Mouse (Mus musculus): ENCODE results near the gene Tada2a. TPM values are rescaled to one million over a fixed set of nuclear protein-coding genes. Genes with fewer than 3 reads are reported as not detected.

Tada2a gene
- polyA plus RNA-seq, 1 experiment: 6.4 TPM

DNA sequence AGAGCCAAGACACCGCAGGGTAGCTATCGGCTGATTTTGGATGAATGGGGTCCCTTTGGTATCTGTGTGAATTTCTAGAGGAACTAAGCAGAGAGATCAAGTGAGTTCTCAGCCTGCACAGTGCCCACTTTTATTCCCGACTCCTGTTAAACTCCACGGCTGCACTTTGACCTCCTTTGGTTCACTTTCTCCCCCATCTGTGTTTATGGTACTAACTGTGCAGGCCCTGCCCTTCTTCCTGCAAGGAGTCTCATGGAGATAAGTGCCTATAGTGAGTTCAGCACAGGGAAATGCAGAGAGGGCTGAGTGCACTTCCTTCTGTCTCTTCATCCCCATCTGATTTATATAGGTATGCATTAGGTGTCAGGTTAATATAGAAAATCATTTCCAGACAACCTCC, 35.2 kb upstream of the Tada2a start:
- WGBS: 96% methylated on average over 4 of the region's 4 CpGs
- Histone ChIP-seq H3K27ac (ENCODE audit: control insufficient read depth, insufficient read depth, low read length) (no peak overlapping the region), H3K36me3 (ENCODE audit: control insufficient read depth, insufficient read depth, low read length) (no peaks in the 10 kb centered on the region), H3K27me3 (ENCODE audit: control insufficient read depth, insufficient read depth, low read length) (no peaks in the 10 kb centered on the region), H3K4me3 (ENCODE audit: control insufficient read depth, insufficient read depth, low read length) (no peak overlapping the region), H3K4me1 (replicated peaks; ENCODE audit: control insufficient read depth, insufficient read depth, low read length) (no peaks in the 10 kb centered on the region)
- DNase-seq: no peak
- no peak for TF ChIP-seq POLR2A (IDR thresholded peaks at IDR 0.05; ENCODE audit: control insufficient read depth, extremely low read depth, insufficient read depth, low read length, poor library complexity)

DNA sequence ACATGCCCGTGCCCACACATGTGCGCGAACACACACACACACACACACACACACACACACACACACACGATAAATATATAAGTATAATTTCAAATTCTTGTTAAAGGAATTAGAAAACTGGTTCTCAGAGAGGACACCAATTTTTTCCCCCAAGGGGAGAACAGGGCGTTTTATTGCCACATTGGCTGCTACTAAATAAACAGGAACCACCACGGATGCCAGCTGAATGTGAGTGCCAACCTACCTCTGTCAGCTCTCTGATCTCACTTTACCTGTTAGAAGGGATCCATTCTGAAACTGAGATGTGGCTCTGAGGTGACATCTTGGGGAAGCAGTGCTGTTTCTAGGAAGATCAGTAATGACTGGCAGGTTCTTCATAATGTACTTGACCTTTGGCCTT, 34.7 kb upstream of the Tada2a start:
- H3K27ac ChIP-seq (ENCODE audit: control insufficient read depth, insufficient read depth, low read length): no peak overlapping the region
- 88% methylated on average over 6 of the region's 6 CpGs for WGBS
- no peak for DNase-seq

GRCm38 (mm10) chr11:84156535-84157262, 27.3 kb upstream of the Tada2a start:
- DNase-seq: no peak
- H3K4me1 ChIP-seq (replicated peaks; ENCODE audit: control insufficient read depth, insufficient read depth, low read length): no peaks in the 10 kb centered on the region
- no peaks in the 10 kb centered on the region for H3K27me3 ChIP-seq (ENCODE audit: control insufficient read depth, insufficient read depth, low read length)
- no peak overlapping the region for H3K4me3 ChIP-seq (ENCODE audit: control insufficient read depth, insufficient read depth, low read length)
- H3K27ac ChIP-seq (ENCODE audit: control insufficient read depth, insufficient read depth, low read length): no peak overlapping the region
- TF ChIP-seq POLR2A (IDR thresholded peaks at IDR 0.05; ENCODE audit: control insufficient read depth, extremely low read depth, insufficient read depth, low read length, poor library complexity) (no peak), CTCF (IDR thresholded peaks at IDR 0.05; ENCODE audit: borderline replicate concordance, control insufficient read depth, extremely low read depth, insufficient read depth, low read length, poor library complexity) (no peak)
- H3K36me3 ChIP-seq (ENCODE audit: control insufficient read depth, insufficient read depth, low read length): no peaks in the 10 kb centered on the region
- WGBS: 98% methylated on average over 4 of the region's 4 CpGs

More for the DNA sequence above, 34.7 kb upstream of the Tada2a start:
- Histone ChIP-seq H3K27me3 (ENCODE audit: control insufficient read depth, insufficient read depth, low read length) (no peaks in the 10 kb centered on the region), H3K4me3 (ENCODE audit: control insufficient read depth, insufficient read depth, low read length) (no peak overlapping the region), H3K4me1 (replicated peaks; ENCODE audit: control insufficient read depth, insufficient read depth, low read length) (no peaks in the 10 kb centered on the region), H3K36me3 (ENCODE audit: control insufficient read depth, insufficient read depth, low read length) (no peaks in the 10 kb centered on the region)
- TF ChIP-seq CTCF (IDR thresholded peaks at IDR 0.05; ENCODE audit: borderline replicate concordance, control insufficient read depth, extremely low read depth, insufficient read depth, low read length, poor library complexity): no peak
- TF ChIP-seq POLR2A (IDR thresholded peaks at IDR 0.05; ENCODE audit: control insufficient read depth, extremely low read depth, insufficient read depth, low read length, poor library complexity): no peak

- no peaks in the 10 kb centered on the region for H3K36me3 ChIP-seq (ENCODE audit: control insufficient read depth, insufficient read depth, low read length)
- H3K4me3 ChIP-seq (ENCODE audit: control insufficient read depth, insufficient read depth, low read length): no peak overlapping the region
- H3K27ac ChIP-seq (ENCODE audit: control insufficient read depth, insufficient read depth, low read length): no peak overlapping the region
- 79% methylated on average over 2 of the region's 2 CpGs for WGBS
- no peak for TF ChIP-seq POLR2A (IDR thresholded peaks at IDR 0.05; ENCODE audit: control insufficient read depth, extremely low read depth, insufficient read depth, low read length, poor library complexity)
- no peak for TF ChIP-seq CTCF (IDR thresholded peaks at IDR 0.05; ENCODE audit: borderline replicate concordance, control insufficient read depth, extremely low read depth, insufficient read depth, low read length, poor library complexity)
- peak; percentile 21 for DNase-seq
- no peaks in the 10 kb centered on the region for H3K27me3 ChIP-seq (ENCODE audit: control insufficient read depth, insufficient read depth, low read length)
- no peaks in the 10 kb centered on the region for H3K4me1 ChIP-seq (replicated peaks; ENCODE audit: control insufficient read depth, insufficient read depth, low read length)
Measured at GRCm38 (mm10) chr11:84150884-84151283, 21.5 kb upstream of the Tada2a start.

DNA sequence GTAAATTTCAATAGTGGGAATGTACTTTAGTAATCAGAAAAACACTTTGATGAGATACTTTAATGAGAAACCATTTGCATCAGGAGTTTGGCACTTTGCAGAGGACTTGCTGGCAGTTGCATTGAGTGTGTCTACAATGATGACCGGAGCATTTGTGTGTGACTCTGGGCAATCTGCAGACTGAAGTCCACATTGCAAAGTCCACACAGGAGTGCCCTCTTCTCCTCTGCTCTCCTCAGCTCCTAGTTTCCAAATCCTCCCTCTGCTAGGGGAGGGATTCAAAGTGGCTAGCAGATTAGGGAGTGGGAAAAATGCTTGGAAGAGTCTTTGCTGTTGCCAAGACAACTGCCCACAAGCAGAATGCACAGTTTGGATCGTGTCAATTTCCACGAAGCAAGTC, 16.7 kb upstream of the Tada2a start:
- 79% methylated on average over 3 of the region's 3 CpGs for WGBS
- Histone ChIP-seq H3K36me3 (ENCODE audit: control insufficient read depth, insufficient read depth, low read length) (no peaks in the 10 kb centered on the region), H3K4me3 (ENCODE audit: control insufficient read depth, insufficient read depth, low read length) (no peak overlapping the region), H3K27me3 (ENCODE audit: control insufficient read depth, insufficient read depth, low read length) (no peaks in the 10 kb centered on the region), H3K4me1 (replicated peaks; ENCODE audit: control insufficient read depth, insufficient read depth, low read length) (no peaks in the 10 kb centered on the region), H3K27ac (ENCODE audit: control insufficient read depth, insufficient read depth, low read length) (no peak overlapping the region)
- no peak for DNase-seq
- TF ChIP-seq POLR2A (IDR thresholded peaks at IDR 0.05; ENCODE audit: control insufficient read depth, extremely low read depth, insufficient read depth, low read length, poor library complexity) (no peak), CTCF (IDR thresholded peaks at IDR 0.05; ENCODE audit: borderline replicate concordance, control insufficient read depth, extremely low read depth, insufficient read depth, low read length, poor library complexity) (no peak)

DNA sequence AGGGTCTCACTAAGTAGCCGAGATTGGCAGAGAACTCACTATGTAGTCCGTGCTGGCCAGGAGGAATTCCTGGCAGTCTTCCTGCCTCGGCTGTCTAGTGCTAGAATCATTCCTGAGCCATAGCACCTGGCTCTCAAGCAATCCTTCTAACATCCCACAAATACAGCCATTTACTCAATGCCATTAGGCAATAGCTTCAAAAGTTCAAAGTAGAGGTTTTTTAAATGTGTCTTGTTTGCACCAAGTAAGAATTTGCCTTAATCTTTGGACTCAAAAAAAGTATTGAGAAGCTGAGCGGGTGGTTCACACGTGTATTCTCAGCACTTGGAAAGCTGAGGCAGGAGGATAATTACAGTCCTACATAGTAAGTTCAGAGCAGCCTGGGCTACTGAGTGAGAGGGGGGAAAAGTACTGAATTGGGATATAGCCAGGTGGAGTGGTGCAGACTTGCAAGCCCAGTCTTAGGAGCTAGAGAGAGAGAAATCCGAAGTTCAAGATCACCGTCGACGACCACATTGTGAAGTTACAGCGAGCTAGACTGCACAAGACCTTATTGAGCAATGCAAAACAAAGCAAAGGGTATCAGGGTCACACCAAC, 15.9 kb upstream of the Tada2a start:
- Histone ChIP-seq H3K27me3 (ENCODE audit: control insufficient read depth, insufficient read depth, low read length) (no peaks in the 10 kb centered on the region), H3K4me3 (ENCODE audit: control insufficient read depth, insufficient read depth, low read length) (no peak overlapping the region), H3K4me1 (replicated peaks; ENCODE audit: control insufficient read depth, insufficient read depth, low read length) (no peaks in the 10 kb centered on the region), H3K36me3 (ENCODE audit: control insufficient read depth, insufficient read depth, low read length) (no peaks in the 10 kb centered on the region), H3K27ac (ENCODE audit: control insufficient read depth, insufficient read depth, low read length) (no peak overlapping the region)
- no peak for DNase-seq
- 84% methylated on average over 10 of the region's 10 CpGs for WGBS
- TF ChIP-seq POLR2A (IDR thresholded peaks at IDR 0.05; ENCODE audit: control insufficient read depth, extremely low read depth, insufficient read depth, low read length, poor library complexity) (no peak), CTCF (IDR thresholded peaks at IDR 0.05; ENCODE audit: borderline replicate concordance, control insufficient read depth, extremely low read depth, insufficient read depth, low read length, poor library complexity) (no peak)

All from thymus, adult 2 months (tissue).